Mouse (Mus musculus): ENCODE data around the gene E4f1.
"Not testable (repeated sequence)": the region's sequence is repeated elsewhere in the genome, so short reads cannot be mapped to it uniquely, and the experiment has no call there.

Gene E4f1

GRCm38 (mm10) chr17:24455523-24456206 is 14.4 kb downstream of the E4f1 start:
- in situ Hi-C loops (cut with MboI, MseI): loop anchor here (5.0 kb wide), 1 partner anchor 973 kb away; no protein-coding TSS in a partner anchor

- in situ Hi-C loops (cut with MboI, MseI): loop anchor here (5.0 kb wide), 1 partner anchor 973 kb away; no protein-coding TSS in a partner anchor
Observed at GRCm38 (mm10) chr17:24454756-24455522, 15.2 kb downstream of the E4f1 start.

GRCm38 (mm10) chr17:24454218-24454755 is 15.8 kb downstream of the E4f1 start:
- in situ Hi-C loops (cut with MboI, MseI): no loop called here

- in situ Hi-C loops (cut with MboI, MseI): no loop called here
Observed at GRCm38 (mm10) chr17:24453372-24453771, 16.7 kb downstream of the E4f1 start.

DNA sequence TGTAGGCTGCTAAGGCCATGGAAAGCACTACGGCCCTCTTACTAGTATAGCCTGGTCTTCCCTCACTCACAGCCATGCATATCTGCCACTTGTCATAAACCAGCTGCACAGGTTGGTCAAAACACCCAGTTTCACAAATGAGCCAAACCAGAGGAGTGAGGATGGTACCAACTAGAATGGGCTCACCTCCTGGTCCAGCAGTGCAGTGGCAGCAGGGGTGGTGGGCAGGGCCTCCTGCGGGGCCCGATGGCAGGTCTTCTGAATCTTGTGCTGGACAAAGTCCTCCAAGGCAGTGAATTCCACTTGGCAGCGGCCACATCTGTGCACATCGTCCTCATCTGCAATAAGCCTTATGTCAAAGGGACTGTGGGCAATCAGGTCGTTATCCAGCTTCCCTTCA is 18.9 kb downstream of the E4f1 start:
- in situ Hi-C loops (cut with MboI, MseI): no loop called here

- in situ Hi-C loops (cut with MboI, MseI): no loop called here
Observed at GRCm38 (mm10) chr17:24449507-24449906, 20.6 kb downstream of the E4f1 start.

DNA sequence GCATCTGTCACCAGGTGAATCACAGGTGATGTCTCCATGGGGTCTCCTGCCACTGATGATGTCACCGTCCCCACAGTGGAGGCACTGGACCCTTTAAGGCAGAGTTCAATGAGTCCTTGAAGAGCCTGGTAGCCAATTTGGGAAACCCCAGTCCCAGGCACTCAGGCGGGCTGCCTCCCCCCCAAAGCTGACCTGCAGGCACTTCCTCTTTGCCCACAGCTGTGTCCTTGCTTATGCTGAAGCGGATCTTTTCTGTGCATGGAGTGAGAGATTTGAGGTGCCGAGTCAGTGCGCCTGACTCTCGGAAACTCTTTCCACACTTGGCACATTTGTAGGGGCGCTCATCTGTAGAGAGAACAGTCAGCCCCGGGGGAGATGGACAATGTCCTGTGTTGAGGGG is 23.5 kb downstream of the E4f1 start:
- in situ Hi-C loops (cut with MboI, MseI): no loop called here

DNA sequence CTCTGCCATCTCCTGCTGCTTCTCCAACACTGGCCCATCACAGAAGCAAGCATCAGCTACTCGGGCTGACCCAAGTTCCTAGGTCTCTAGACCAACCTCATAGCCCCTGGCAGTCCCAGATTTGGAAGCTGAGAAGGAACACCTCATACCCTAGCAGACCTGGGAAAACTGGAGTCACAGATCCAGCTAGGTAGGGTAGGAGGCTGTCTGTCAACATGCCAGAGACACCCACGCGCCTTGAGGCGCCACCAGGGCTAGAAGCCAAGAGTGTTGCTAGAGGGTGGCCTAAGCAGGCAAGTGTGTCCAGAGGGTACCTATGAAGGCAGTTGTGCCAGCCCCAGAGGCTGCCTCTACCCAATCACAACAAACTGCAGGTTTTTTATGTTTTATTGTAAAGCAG is 26.7 kb downstream of the E4f1 start:
- in situ Hi-C loops (cut with MboI, MseI): no loop called here

GRCm38 (mm10) chr17:24442632-24443155 is 27.4 kb downstream of the E4f1 start, which contains the start of gene Dnase1l2:
Gene Dnase1l2 (minus strand): TSS chr17:24443105.
- in situ Hi-C loops (cut with MboI, MseI): no loop called here

DNA sequence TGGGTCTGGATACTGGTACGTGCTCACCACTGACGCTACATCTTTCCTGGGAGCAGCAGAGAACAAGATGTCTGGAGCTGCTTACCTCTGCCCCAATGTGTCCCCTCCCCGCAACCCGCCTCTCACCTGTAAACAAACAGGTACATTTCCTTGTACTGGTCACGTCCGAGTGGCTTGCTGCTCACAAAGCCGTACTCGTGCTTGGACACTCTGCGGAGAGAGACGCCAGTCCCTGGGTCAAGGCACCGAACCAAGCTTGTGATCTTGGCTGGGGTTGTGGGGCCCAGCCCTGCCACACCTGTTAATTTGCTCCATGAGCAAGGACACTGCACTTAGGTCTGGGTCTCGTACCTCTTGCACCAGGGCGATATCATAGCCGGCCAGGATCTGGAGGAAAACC is 28.0 kb downstream of the E4f1 start:
- in situ Hi-C loops (cut with MboI, MseI): no loop called here

GRCm38 (mm10) chr17:24441148-24441547 is 29.0 kb downstream of the E4f1 start:
- in situ Hi-C loops (cut with MboI, MseI): no loop called here

DNA sequence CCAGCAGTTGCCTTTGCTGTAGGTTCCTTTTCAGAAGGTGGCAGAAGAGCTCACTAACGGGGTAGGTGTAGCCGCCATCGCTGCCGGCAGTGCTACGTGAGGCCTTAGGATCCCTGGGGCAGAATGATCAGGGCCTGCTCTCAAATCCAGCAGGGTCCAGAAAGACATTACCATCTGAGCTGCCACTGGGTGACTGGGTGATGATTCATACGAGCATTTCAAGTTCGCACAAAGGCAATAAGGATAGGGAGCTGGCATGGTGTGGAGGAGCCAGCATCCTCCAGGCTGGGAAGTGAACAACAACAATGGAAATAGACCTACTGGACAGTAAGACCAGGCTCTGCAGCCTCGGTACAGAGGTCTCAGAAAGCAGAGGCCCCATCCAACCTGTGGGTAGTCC is 29.7 kb downstream of the E4f1 start:
- in situ Hi-C loops (cut with MboI, MseI): no loop called here

GRCm38 (mm10) chr17:24437016-24437415 is 33.1 kb downstream of the E4f1 start:
- in situ Hi-C loops (cut with MboI, MseI): no loop called here

DNA sequence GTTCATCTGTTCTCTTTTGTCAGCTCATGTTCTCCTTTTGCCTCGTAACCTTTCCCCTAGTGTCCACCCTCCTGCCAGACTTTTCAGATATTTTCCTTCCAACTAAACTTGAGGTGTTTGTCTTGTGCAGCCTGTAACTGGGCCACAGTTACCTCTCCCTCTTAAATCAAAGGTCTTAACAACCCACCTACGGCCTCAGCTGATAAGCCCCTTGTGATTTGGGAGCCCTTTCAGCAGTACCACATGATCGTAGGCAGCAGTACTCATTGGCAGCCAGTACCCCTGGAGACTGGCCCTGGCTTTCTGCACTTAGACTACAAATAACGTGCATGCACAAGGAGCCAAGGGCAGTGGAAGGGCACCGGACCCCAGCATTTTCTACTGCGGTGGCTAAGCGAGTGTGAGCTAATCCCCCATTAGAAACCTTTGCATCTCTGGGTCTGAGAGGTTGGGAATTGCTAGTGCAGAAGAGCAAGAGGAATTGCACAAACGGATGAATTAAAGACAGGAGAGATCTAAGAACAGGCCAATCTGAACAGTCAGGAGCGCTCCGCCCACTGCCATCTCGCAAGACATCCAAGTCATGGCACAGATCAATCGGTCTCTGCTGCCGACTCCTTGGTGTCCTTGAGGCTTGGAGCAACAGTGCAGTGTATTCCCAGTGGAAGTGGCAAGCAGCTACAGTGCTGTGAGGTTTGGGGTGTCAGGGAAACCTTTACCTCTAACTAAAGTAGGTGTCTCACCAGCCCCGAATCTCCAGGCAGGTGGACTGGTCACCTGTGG is 40.7 kb downstream of the E4f1 start:
- in situ Hi-C loops (cut with MboI, MseI): no loop called here

DNA sequence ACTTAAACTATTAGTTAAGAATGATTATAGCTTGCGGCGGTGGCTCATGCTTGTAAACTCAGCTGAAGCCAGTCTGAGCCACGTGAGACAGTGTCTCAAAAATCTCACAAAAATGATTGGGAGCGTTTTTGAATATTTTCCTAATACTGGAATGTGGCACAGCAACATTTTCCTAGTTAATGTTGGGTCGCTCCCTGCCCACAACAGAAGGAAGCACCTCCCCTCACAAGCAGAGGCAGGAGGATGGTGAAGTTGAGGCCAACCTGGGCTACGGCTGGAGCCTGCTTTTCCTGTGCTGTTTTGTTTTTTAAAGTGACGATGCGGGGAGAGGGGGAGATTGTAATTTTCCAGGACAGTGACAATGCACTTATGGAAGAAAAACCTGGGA is 42.9 kb downstream of the E4f1 start:
- in situ Hi-C loops (cut with MboI, MseI): no loop called here

GRCm38 (mm10) chr17:24426471-24427169 is 43.5 kb downstream of the E4f1 start, which contains the start of gene Eci1:
Gene Eci1 (plus strand): TSS chr17:24426641.
- in situ Hi-C loops (cut with MboI, MseI): no loop called here

GRCm38 (mm10) chr17:24425905-24426304 is 44.2 kb downstream of the E4f1 start:
- in situ Hi-C loops (cut with MboI, MseI): no loop called here

- in situ Hi-C loops (cut with MboI, MseI): not testable (repeated sequence)
Observed at GRCm38 (mm10) chr17:24425326-24425725, 44.8 kb downstream of the E4f1 start.

- in situ Hi-C loops (cut with MboI, MseI): no loop called here
Observed at GRCm38 (mm10) chr17:24424489-24424888, 45.6 kb downstream of the E4f1 start.

GRCm38 (mm10) chr17:24423114-24423513 is 47.0 kb downstream of the E4f1 start:
- in situ Hi-C loops (cut with MboI, MseI): no loop called here

GRCm38 (mm10) chr17:24416051-24416652 is 54.0 kb downstream of the E4f1 start:
- in situ Hi-C loops (cut with MboI, MseI): no loop called here
